Mouse (Mus musculus) midbrain, postnatal 0 days (tissue): ENCODE results near the gene Csk. TPM values are rescaled to one million over a fixed set of nuclear protein-coding genes. Genes with fewer than 3 reads are reported as not detected.

ENCODE experiments used
- ATAC-seq: fragments of 200-750 bp; cut with Nextera tagmentation; 2 replicates; pipeline ENCODE4 v1.8.0; 2017; ENCODE audit warnings: moderate number of reproducible peaks, mild to moderate bottlenecking, moderate TSS enrichment, moderate library complexity; ENCODE audit not compliant: low FRiP score
- DNase-seq: peaks from one replicate; pipeline ENCODE4 v3.0.0-alpha.2; 2015; ENCODE audit warnings: low spot score
- H3K27ac ChIP-seq: fragments of 300-500 bp; sonication (generic); 2 replicates; pipeline ENCODE4 v1.5.1; 2014; ENCODE audit warnings: low read depth, mild to moderate bottlenecking, low read length, mixed read lengths
- H3K27me3 ChIP-seq: fragments of 300-500 bp; sonication (generic); 2 replicates; pipeline ENCODE4 v1.6.1; 2014; ENCODE audit warnings: low read length, control low read depth, mixed read lengths; ENCODE audit not compliant: insufficient read depth
- H3K36me3 ChIP-seq: fragments of 300-500 bp; sonication (generic); 2 replicates; pipeline ENCODE4 v1.6.1; 2014; ENCODE audit warnings: low read length, control low read depth, mixed read lengths; ENCODE audit not compliant: insufficient read depth
- H3K4me1 ChIP-seq: fragments of 300-500 bp; sonication (generic); 2 replicates; pipeline ENCODE4 v1.6.1; 2014; ENCODE audit warnings: mild to moderate bottlenecking, control low read depth, antibody characterized with exemption, low read length, mixed read lengths; ENCODE audit not compliant: insufficient read depth
- H3K4me2 ChIP-seq: fragments of 300-500 bp; sonication (generic); 2 replicates; pipeline ENCODE4 v1.6.1; 2014; ENCODE audit warnings: low read depth, mild to moderate bottlenecking, low read length, mixed read lengths; ENCODE audit not compliant: poor library complexity, severe bottlenecking
- H3K4me3 ChIP-seq: fragments of 300-500 bp; sonication (generic); 2 replicates; pipeline ENCODE4 v1.5.1; 2014; ENCODE audit warnings: low read depth, mild to moderate bottlenecking, low read length, moderate library complexity
- H3K9ac ChIP-seq: fragments of 300-500 bp; sonication (generic); replicated peaks from 2 replicates; pipeline ENCODE4 v1.6.1; 2014; ENCODE audit warnings: mild to moderate bottlenecking, low read length, moderate library complexity, mixed read lengths; ENCODE audit not compliant: poor library complexity, severe bottlenecking
- H3K9me3 ChIP-seq: fragments of 300-500 bp; sonication (generic); 2 replicates; pipeline ENCODE4 v1.6.1; 2016; ENCODE audit warnings: low read length, control low read depth
- CTCF ChIP-seq: IDR thresholded peaks from 2 replicates; pipeline ENCODE4 v1.5.1; 2016; ENCODE audit warnings: antibody characterized with exemption, mild to moderate bottlenecking
- WGBS: fragments of 180-500 bp; shearing (Covaris S2); extraction: QIAGEN DNeasy Blood & Tissue Kit; methylation state at CpG from one replicate; pipeline ENCODE4 v1.1.7; 2014; 5-methylcytosine and 5-hydroxymethylcytosine counted together
- polyA plus RNA-seq: library from polyadenylated mRNA; unstranded; fragments of >200 nt; fragmentation: Nextera tagmentation; extraction: Ambion mirVana; gene quantifications from 2 replicates; pipeline ENCODE4 v1.2.1, GENCODE M21; 2015
- total RNA-seq: library from RNA; depleted of rRNA; stranded (reverse); fragments of >200 nt; gene quantifications from 2 replicates; pipeline ENCODE4 v1.2.3, GENCODE M21; 2014

Gene Csk
- total and polyA plus RNA-seq, 2 experiments from 2014 or later = 45.5 to 152 TPM

DNA sequence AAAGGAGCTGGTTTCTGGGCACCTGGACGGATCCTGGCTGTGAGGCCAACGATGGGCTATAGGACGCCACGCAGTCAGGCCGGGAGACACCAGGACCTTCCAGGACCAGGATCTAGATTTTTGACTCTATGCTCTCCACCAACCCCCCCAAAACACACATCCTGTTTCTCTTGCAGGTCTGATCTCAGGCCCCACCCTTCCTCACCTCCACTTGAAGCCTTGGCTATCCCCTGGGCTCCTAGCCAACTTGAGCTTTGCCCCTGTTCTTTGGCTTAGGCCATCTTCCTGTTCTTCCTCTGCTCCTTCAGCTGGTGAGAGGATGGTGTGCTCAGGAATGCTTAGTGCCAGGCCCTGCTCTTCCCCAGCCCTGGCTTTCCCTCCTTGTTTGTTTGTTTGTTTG is 32.8 kb downstream of the Csk start, which contains the start of gene Lman1l:
Gene Lman1l, minus strand, starts transcription at position 101 of the 400 bp plus-strand sequence.
- 92% methylated on average over 5 of the region's 5 CpGs for WGBS
- no peak for ATAC-seq

GRCm38 (mm10) chr9:57618854-57619253 is 34.6 kb downstream of the Csk start:
- WGBS = 83% methylated on average over 8 of the region's 8 CpGs

More for the DNA sequence above, 32.8 kb downstream of the Csk start, which contains the start of gene Lman1l:
- Histone ChIP-seq H3K36me3 (peaks cover 12% of the 10 kb centered on the region), H3K4me1 (no peaks in the 10 kb centered on the region), H3K4me3 (no peak within 1 kb of the TSS), H3K9ac (no peak within 1 kb of the TSS), H3K9me3 (no peaks in the 10 kb centered on the region), H3K4me2 (no peak within 1 kb of the TSS), H3K27me3 (no peaks in the 10 kb centered on the region), H3K27ac (no peak within 1 kb of the TSS)
- no peak for DNase-seq
- TF ChIP-seq CTCF = no peak

GRCm38 (mm10) chr9:57617556-57618169 is 35.8 kb downstream of the Csk start:
- Histone ChIP-seq H3K4me2 (no peak overlapping the region), H3K9me3 (no peaks in the 10 kb centered on the region), H3K4me3 (no peak overlapping the region), H3K36me3 (no peaks in the 10 kb centered on the region), H3K9ac (no peak overlapping the region), H3K27me3 (no peaks in the 10 kb centered on the region), H3K27ac (no peak overlapping the region), H3K4me1 (no peaks in the 10 kb centered on the region)
- WGBS = 71% methylated on average over 8 of the region's 8 CpGs
- DNase-seq (no peak), ATAC-seq (no peak)
- TF ChIP-seq CTCF = no peak

More at GRCm38 (mm10) chr9:57618854-57619253, 34.6 kb downstream of the Csk start:
- no peak for ATAC-seq
- TF ChIP-seq CTCF = no peak
- H3K27ac ChIP-seq = no peak overlapping the region
- DNase-seq = no peak
- H3K4me3 ChIP-seq = no peak overlapping the region
- H3K9ac ChIP-seq = no peak overlapping the region
- H3K9me3 ChIP-seq = no peaks in the 10 kb centered on the region
- H3K4me2 ChIP-seq = no peak overlapping the region
- no peaks in the 10 kb centered on the region for H3K36me3 ChIP-seq
- H3K27me3 ChIP-seq = no peaks in the 10 kb centered on the region
- no peaks in the 10 kb centered on the region for H3K4me1 ChIP-seq

DNA sequence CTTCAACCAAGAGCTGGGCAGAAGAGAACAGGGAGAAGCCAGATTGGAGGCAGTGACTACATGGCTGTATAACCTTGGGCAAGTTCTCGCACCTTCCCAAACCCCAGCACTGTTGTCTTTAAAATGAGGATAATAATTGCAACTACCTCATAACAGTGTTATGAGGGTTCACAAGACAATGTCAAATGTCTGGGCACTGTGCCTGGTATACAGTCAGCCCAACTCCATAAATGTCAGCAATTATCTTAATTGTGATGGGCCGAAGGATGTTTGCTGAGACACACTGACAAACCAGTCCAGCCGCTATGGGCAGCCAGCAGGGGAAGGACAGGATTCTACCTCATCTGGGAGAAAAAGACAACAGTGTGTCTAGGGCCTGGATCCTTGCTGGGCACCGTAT is 38.6 kb downstream of the Csk start:
- ATAC-seq (no peak), DNase-seq (no peak)
- Histone ChIP-seq H3K4me3 (no peak overlapping the region), H3K27ac (no peak overlapping the region), H3K9me3 (no peaks in the 10 kb centered on the region), H3K9ac (no peak overlapping the region), H3K36me3 (no peaks in the 10 kb centered on the region), H3K4me2 (no peak overlapping the region), H3K27me3 (no peaks in the 10 kb centered on the region), H3K4me1 (no peaks in the 10 kb centered on the region)
- WGBS = 87% methylated on average over 4 of the region's 4 CpGs
- no peak for TF ChIP-seq CTCF

GRCm38 (mm10) chr9:57613975-57614374 is 39.5 kb downstream of the Csk start:
- DNase-seq = no peak
- WGBS = 83% methylated on average over 7 of the region's 7 CpGs

GRCm38 (mm10) chr9:57612587-57612986 is 40.8 kb downstream of the Csk start:
- no peak for DNase-seq
- TF ChIP-seq CTCF = no peak
- Histone ChIP-seq H3K9me3 (no peaks in the 10 kb centered on the region), H3K4me3 (no peak overlapping the region), H3K27me3 (no peaks in the 10 kb centered on the region), H3K4me2 (no peak overlapping the region), H3K36me3 (no peaks in the 10 kb centered on the region), H3K27ac (no peak overlapping the region), H3K9ac (no peak overlapping the region), H3K4me1 (no peaks in the 10 kb centered on the region)
- ATAC-seq = no peak
- WGBS = 88% methylated on average over 7 of the region's 7 CpGs

More at GRCm38 (mm10) chr9:57613975-57614374, 39.5 kb downstream of the Csk start:
- Histone ChIP-seq H3K4me1 (no peaks in the 10 kb centered on the region), H3K4me3 (no peak overlapping the region), H3K36me3 (no peaks in the 10 kb centered on the region), H3K4me2 (no peak overlapping the region), H3K9me3 (no peaks in the 10 kb centered on the region), H3K27me3 (no peaks in the 10 kb centered on the region), H3K9ac (no peak overlapping the region), H3K27ac (no peak overlapping the region)
- no peak for ATAC-seq
- TF ChIP-seq CTCF = no peak
